Mouse (Mus musculus) left cerebral cortex, postnatal 10 days (tissue): ENCODE measurements at regions not wholly inside any gene's neighbourhood (a gene's known extent, or its start where the extent isn't known, plus 50 kb on each side); places are given as distances from the start of the nearest gene placed in this dataset.

Source experiments
- DNase-seq, 2 experiments: peaks; one replicate each; pipeline ENCODE4 v3.0.0; 2021 to 2022; ENCODE audit warnings: low spot score in 2 of 2, mixed read lengths in 1 of 2; ENCODE audit errors: extremely low spot score in 1 of 2
- intact Hi-C: fragments of 180-260 bp; cut with DNase I; formaldehyde crosslinking; loops from one replicate; pipeline ENCODE4 v1.15.1; 2025

GRCm38 (mm10) chr3:155459701-155460481, 366.7 kb downstream of the Lrriq3 start:
- intact Hi-C loops: no loop called here
- no peak for DNase-seq

- no peak for DNase-seq
- intact Hi-C loops: no loop called here
Observed at GRCm38 (mm10) chr3:155462095-155462494, 368.9 kb downstream of the Lrriq3 start.

GRCm38 (mm10) chr3:155470742-155471141, 377.5 kb downstream of the Lrriq3 start:
- intact Hi-C loops: no loop called here
- no peak for DNase-seq

- no peak for DNase-seq
- intact Hi-C loops: no loop called here
Observed at GRCm38 (mm10) chr3:155485487-155485886, 392.3 kb downstream of the Lrriq3 start.

- intact Hi-C loops: no loop called here
- DNase-seq: no peak
Observed at GRCm38 (mm10) chr3:155487877-155488537, 394.8 kb downstream of the Lrriq3 start.

DNA sequence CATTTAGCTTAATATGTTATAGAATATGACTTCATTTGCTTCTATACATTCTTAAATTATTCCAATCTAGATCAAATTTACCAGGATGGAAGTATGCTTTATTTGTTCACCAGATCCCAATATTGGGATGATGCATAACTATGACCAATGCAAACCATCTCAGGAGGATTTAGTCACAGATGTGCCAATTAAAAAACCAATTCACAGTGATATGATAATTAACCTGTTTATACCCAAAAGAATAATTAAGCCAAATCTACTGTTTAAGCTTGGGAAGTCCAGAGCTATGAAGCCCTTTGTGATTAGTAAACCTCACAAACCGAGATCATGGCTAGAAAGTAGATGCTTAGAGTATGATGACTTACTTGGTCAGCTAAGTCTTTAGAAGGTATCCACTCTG, 397.4 kb downstream of the Lrriq3 start:
- DNase-seq: no peak
- intact Hi-C loops: no loop called here

DNA sequence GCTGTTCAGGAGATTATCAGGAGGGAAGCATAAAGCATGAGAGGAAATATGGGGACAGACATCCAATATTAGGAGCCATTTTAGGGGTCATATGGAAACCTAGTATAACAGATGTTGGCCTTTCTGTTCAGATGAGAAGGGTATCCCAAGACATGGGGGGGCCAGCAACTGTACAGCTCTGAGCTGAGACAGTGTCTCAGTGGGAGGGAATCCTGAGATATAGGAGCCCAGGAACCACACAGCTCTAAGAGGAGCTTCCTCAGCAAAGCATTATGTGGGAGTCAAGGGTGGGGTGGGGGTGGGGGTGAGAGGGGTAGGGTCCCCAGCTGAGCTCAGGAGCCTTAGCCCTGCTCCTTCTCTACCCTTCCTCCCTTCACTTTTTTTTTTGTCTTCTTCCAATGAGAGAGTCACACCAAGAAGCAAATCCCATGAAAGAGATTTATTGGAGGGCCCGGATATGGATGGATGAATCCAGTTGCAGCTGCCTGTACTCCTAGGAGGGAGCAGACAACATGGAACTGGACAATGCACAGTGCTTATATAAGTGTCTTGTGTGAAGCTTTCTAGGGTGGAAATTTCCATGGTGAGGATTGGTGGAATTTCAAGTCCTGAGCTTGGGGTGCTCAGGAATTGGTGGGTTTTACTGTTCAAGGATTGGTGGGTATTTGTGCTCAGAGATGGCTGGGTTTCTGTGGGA, 417.1 kb downstream of the Lrriq3 start:
- no peak for DNase-seq
- intact Hi-C loops: no loop called here

GRCm38 (mm10) chr3:155513885-155514284, 420.7 kb downstream of the Lrriq3 start:
- intact Hi-C loops: no loop called here
- no peak for DNase-seq

DNA sequence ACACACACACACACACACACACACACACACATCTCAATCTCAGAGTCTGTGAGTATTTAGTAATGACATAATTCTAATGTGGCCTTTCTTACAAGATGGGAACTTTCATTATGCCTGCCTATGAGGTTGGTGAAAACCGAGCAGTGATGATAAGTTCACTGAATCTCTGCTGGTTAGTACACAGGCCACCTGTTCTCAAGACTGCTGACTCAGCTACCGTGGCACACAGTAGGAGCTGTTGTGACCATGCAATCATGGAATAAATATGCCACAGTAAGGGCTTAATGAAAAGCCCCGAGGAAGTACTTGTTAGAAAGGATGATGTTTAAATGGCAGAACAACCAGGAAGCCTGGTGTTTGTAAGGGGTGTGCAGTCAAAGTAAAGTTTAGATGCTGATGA, 436.1 kb downstream of the Lrriq3 start:
- intact Hi-C loops: no loop called here
- no peak for DNase-seq

- DNase-seq: no peak
- intact Hi-C loops: no loop called here
Observed at GRCm38 (mm10) chr3:155530811-155531210, 437.6 kb downstream of the Lrriq3 start.

GRCm38 (mm10) chr3:155532075-155532474, 438.8 kb downstream of the Lrriq3 start:
- intact Hi-C loops: no loop called here
- DNase-seq: no peak

DNA sequence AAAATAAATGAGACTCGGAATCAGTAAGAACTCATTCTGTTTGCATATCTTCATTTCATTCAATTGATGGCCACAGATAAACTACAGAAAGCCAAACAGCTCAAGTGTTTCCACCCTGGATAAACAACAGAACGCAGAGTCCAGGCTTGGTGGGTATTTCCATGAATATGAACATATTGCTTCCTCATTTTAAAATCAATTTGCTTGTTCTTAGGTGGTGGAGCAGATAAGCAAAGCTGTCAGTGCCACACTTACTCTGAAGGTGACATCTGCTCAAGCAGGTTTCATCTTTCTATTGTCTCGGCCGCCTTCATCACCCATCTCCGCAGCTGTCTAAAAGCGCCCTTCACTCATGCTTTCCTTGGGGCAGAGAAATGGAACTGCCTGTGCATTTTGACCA, 455.0 kb downstream of the Lrriq3 start:
- intact Hi-C loops: no loop called here
- DNase-seq: no peak

DNA sequence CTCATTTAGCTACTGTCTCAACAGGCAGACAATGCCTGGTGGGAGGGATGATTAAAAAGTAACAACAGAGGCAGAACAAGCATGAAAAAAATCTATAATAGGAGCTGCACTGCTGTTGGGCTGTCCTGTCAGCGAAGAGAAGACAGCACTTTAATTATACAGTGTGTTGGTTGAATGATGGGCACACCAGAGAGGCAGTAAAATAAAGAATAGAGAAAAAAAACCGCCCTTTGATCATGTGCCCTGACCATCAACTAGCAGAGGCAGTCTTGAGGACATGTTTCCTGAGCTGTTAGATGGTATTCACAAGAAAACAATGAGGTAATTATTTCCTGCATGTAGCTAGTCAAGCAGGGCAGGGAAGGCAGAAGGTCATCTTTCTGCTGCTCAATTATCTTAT, 483.9 kb downstream of the Lrriq3 start:
- DNase-seq: no peak
- intact Hi-C loops: no loop called here

GRCm38 (mm10) chr3:155604001-155604400, 510.8 kb downstream of the Lrriq3 start:
- intact Hi-C loops: no loop called here

More at GRCm38 (mm10) chr3:155604001-155604400, 510.8 kb downstream of the Lrriq3 start:
- DNase-seq: no peak
